Mouse (Mus musculus) left cerebral cortex, postnatal 25 days (tissue): ENCODE data around the gene Slc5a1. TPM values are rescaled to one million over a fixed set of nuclear protein-coding genes. Genes with fewer than 3 reads are reported as not detected.

Source experiments
- DNase-seq, 2 experiments: peaks; one replicate each; pipeline ENCODE4 v3.0.0; 2022; ENCODE audit warnings: low spot score in 2 of 2, mixed read lengths in 1 of 2
- intact Hi-C: fragments of 180-260 bp; cut with DNase I; formaldehyde crosslinking; loops from one replicate; pipeline ENCODE4 v1.15.1; 2025
- total RNA-seq, 2 experiments: library from RNA; stranded (reverse); gene quantifications; 2 replicates each; pipeline ENCODE4 v1.2.3; 2021

Gene Slc5a1
- total RNA-seq, 2 experiments from 2014 or later = 0.07 TPM; not detected in 1

DNA sequence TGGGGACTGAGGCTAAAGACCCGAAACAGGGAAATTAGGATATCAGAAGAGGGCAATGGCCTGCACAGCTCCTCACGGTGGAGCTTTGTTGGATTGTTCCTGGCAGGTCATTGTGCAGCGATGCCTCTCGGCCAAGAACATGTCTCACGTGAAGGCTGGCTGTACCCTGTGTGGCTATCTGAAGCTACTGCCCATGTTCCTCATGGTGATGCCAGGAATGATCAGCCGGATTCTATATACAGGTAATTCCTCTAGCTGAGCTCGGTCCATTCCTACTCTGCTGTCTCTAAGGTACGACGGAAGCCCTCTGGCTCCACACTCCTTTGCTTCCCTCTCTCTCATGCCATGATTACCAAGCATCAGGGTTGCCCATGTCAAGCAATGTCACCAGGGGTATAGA is 42.8 kb downstream of the Slc5a1 start:
- no peak for DNase-seq
- intact Hi-C loops = loop anchor here (10.0 kb wide), 1 partner anchor 452 kb away; no protein-coding TSS in a partner anchor

DNA sequence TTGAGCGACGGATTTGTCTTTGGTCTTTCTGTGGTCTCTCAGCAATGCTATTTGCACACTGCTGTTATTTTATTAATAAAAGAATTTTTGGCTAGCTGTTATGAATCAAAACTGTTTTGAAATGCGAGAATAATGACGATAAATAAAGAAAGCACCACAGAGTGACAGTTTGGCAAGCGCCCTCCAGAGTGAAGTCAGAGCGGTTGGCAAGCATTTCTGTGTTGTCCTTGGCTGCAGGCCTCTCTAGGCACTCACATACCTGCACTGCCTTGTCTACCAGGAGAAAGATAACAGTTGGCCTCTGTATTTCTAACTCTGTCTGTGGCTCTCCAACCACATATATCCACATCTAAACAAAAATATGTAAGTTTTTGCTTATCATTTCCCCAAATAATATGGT is 43.7 kb downstream of the Slc5a1 start:
- DNase-seq = no peak
- intact Hi-C loops = loop anchor here (10.0 kb wide), 1 partner anchor 453 kb away; no protein-coding TSS in a partner anchor

DNA sequence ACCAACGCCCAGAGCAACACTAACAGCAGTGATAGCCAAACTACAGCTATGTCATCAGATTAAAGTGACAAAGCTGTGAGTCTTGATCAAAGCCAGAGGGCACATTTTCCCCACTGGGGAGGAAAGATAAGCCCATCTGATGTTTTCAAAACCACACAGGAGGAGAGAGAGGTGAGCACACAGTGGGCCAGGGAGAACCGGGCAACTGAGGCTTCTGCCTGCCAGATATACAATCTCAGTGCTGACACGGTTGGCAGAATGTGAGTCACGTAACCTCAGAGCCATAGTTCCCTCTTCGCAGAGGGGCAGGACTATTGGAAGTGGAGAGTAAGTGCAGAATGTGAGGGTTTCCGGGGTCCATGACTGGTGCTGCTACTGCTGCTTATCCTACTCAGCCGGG is 89.5 kb downstream of the Slc5a1 start:
- no peak for DNase-seq
- intact Hi-C loops = no loop called here

DNA sequence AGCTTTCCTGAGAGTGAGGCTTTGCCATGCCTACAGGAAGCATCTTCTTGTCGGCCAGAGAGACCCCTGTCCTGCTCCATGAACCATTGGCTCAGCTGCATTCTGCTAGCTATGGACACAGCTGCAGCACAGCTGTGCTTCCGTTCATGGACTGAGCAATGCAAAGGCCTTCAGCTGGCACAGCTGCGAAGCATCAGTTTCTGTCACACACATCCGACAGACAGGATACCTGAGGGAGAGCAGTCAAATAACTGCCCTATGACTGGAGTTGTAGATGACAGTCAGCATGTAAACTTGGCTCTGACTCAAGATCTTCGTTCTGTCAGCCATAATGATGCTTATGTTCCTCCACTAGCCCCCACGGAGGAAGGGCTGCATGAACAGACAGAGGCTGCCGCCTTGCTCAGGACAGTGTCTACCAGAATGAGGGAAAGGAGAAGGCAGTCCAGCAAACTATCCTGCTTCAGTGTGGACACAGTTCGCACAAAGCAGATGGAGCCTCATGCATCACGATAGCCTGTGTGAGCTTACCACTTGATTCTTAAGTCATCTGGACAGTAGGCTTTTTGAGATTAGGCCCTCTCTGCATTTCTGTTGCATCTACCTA is 91.3 kb downstream of the Slc5a1 start:
- intact Hi-C loops = no loop called here
- DNase-seq = no peak

DNA sequence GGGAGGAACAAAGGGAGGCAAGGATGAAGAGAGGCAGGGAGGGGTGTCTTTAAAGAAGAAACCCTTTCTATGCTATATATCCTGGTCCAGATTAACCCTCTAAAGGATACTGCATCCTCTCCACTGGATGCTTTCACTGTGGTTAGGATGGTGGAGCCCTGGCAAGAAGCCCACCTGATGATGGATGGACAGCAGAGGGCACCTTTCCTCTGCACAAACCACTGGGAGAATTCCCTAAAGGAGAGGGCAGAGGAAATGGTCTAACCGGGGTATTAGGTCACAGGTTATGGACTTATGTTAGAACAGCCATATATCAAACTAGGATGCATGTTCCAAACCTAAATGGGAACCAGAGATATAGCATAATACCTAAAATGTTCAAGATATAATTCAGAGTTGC is 96.1 kb downstream of the Slc5a1 start:
- no peak for DNase-seq
- intact Hi-C loops = loop anchor here (5.0 kb wide), 1 partner anchor 177 kb away; the partner anchor contains the start of gene Uvssa

DNA sequence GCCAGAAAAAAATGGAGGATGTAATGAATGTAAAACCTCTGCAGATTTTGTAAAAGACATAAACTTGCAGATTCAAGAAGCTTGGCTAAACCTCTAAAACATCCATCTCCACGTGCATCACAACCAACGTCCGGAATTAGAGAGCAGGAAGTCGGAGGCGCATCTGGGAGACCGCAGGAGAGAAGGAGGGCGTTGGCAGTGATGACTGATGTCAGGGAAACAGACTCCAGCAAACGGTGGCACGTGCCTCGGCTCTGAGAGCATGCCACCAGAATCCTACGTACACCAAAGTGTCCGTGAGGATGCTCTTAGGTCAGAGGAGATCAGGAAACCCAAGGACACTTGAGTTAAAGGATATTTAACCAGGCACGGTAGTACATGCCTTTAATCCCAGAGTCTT is 97.7 kb downstream of the Slc5a1 start:
- intact Hi-C loops = loop anchor here (2.0 to 5.0 kb wide), 2 partner anchors 69 to 176 kb away; partner anchors contain the start of gene Uvssa
- peak in 1 of 2 experiments; percentile 11 for DNase-seq

DNA sequence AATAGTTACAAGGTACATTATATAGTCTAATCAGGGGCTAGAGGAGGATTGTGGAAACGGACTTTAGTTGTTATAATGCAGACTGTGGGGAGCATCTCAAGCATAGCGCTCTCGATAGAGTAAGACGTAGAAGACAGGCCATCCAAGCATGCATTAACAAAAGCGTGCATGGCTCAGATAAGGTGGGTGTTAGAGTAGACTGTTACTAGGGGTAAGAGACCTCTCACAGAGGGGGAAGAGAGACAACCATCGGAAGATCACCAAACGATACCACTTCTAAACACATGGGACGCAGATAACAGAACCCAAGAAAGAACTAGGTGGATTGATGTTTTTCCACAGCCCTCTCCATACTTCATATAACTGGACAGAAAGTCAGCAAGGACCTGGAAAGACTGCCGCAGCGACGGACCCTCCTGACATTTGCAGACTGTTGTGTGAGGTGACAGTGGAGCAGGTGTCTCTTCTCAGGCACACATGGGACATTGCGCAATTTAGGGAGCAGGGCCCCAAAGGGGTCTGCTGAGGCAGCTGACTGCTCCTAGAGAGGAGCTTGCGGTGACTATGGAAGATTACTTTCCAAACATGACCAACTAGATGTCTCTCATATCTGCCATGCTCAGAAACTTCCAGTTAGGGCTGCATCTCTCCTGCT is 98.6 kb downstream of the Slc5a1 start:
- no peak for DNase-seq
- intact Hi-C loops = loop anchor here (2.0 to 5.0 kb wide), 2 partner anchors 68 to 175 kb away; partner anchors contain the start of gene Uvssa

DNA sequence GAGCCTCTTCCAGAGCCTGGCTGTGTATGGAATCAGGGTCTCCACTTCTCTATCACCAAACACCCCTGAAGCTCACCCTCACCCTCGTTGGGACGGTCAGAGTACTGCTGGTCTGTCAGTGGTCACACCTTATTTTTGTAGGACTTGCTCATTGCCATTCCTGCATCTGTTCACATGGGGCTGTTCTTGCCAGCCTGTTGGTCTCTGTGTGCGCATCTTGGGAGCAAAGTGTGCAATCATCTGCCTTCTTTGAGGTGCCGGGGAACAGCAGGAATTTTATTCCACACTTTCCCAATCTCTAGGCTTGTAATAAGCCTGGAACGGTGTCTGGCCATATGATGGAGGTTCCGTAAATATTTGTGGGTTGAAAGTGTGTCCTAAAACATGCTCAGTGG is 99.1 kb downstream of the Slc5a1 start:
- intact Hi-C loops = loop anchor here (2.0 to 5.0 kb wide), 2 partner anchors 68 to 174 kb away; partner anchors contain the start of gene Uvssa
- DNase-seq = no peak

DNA sequence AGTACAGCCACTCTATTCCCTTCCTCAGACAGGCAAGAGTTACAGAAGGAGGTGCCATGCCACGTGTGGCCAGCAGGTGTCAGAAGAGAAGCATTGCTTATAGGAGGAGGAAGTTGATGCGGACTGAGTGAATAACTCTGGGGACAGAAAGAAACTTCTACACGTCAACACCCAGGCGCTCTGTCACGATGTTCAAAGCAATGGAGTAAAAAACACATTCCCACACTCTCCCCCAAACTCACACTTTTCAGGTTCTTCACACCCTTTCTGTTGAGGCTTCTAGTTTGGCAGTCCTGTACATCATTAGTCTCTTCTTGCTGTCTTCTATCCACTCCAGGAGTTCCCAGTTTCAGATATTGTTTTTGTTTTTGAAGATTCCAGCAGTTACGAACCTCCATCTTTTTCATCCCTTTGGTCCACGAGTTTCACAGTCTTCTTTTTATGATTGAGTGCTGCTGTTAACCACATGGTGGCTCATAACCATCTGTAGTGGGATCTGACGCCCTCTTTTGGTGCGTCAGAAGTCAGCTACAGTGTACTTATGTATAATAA is 99.7 kb downstream of the Slc5a1 start:
- intact Hi-C loops = loop anchor here (1.0 to 5.0 kb wide), 3 partner anchors 43 to 174 kb away; partner anchors contain the start of gene Uvssa
- DNase-seq = peak; percentile 70 to 82

DNA sequence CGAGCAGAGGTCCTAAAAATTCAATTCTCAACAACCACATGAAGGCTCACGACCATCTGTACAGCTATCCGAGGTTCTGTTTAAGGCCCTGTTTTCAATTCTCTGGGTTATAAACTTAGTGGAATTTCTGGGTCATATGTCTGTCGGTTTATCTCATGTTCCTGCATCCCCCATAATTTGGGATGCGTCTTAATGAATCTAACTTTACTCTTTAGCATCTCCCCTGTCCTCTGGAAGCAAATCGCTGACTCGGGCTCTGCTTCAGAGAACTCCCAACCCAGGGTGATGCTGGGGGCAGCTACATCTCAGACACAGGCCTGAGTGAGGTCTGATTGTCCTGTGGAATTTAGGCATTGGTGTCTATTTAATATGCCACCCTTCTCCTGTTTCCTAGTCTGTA is 100.3 kb downstream of the Slc5a1 start:
- no peak for DNase-seq

DNA sequence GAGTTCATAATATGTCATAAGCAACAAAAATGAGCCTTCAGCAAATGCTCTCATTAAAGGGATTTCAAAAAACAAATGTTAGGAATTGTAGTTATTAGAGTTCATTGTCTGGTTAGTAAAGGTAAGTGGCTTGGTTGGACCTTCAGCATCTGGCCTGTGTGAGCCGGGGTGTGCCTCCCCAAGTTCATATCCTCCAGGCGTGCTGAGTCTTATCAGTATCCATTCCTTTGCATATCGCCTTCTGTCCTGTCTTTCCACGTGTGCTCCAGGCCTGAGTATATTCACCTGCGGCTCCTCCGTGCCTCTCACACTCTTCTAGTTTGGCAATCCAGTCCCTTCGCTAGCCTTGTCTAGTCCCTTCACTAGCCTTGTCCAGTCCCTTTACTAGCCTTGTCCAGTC is 102.3 kb downstream of the Slc5a1 start:
- intact Hi-C loops = no loop called here
- DNase-seq = no peak

More for the DNA sequence above, 100.3 kb downstream of the Slc5a1 start:
- intact Hi-C loops = loop anchor here (1.0 to 5.0 kb wide), 2 partner anchors 42 to 173 kb away; partner anchors contain the start of gene Uvssa

DNA sequence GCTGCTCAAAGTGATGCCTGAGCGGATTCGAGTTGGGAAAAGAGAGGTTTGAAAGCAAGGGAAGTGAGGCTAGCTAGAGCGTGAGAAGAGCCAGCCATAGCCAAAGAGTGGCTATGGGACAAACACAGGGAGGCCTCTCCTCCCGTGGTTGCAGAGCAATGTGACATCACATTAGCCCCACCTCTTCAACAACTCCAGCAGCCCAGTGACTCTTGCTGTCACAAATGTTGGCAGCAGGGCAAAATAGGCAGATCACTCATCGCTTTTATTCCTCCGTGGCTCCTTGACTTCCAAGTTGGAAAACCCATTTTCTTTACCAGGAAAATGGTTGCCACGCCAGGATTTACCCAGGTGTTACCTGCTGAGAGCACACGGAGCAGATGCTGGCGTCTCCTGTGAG is 103.1 kb downstream of the Slc5a1 start:
- no peak for DNase-seq
- intact Hi-C loops = no loop called here

DNA sequence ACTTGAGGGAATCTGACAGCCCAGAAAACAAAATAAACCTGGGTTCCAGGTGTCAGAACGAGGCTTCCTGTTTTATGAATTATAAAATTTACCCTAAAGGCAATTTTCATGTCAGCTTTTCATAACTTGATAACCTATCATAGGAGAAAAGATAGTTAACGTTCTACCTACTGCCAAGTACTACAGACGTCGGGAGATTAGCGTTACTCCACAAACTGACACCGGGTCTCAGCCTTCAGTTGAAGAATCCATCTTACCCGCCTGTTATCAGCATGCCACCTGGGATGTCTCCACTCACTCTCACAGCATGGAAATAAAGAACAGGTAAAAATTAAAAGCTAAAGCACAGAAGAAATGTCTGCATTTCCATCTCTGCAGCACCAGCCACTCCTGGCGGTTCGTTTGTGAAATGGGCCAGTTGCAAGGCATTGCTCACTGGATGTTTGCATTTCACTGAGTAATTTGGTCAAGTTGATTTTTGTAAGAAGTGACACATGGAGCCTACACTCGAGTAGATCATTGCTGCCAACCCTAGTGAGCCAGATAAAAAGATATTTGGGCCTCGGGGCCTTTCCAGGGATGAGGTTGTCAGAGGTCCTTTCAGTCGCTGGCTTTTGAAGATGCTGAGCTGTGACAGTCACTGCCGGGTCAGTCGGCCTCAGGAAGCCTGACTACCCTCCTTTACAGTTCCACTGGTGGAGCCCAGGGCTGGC is 104.7 kb downstream of the Slc5a1 start:
- intact Hi-C loops = no loop called here
- DNase-seq = no peak

DNA sequence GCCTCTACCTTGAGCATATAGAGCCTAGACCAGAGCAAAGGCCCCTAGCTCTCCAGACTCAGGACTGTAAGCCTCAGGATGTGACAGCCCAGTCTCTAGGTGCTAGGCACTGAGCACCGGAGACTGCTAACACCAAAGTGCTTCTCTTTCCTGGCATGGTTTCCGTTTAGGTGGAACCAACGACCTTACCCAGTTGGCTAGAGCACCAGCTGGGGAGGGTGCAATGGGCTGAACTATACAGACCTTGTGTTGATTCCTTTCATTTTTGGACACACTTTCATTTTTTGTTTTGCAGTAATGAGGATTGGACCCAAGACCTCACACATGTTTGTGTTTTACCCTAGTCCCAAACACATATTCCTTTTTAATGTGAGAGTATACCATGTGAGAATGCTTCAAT is 106.5 kb downstream of the Slc5a1 start:
- no peak for DNase-seq
- intact Hi-C loops = no loop called here

DNA sequence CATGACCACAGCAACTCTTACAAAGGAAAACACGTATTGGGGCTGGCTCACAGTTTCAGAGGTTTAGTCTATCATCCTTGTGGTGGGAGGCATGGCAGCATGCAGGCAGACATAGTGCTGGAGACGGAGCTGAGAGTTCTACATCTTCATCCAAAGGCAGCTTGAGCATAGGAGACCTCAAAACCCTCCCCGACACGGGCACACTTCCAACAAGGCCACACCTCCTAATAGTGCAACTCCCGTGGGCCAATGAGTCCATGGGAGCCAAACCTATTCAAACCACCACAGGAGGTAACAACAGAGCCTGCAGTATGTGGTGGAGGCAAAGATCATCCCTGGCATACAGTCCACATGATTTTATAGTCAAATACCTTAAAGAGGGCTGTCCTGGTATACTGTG is 107.2 kb downstream of the Slc5a1 start:
- intact Hi-C loops = no loop called here

More for the DNA sequence above, 107.2 kb downstream of the Slc5a1 start:
- no peak for DNase-seq

Other genes with a start within 250 kb of the Slc5a1 start
- gene Prr14l, start 250.0 kb upstream of the Slc5a1 start, total RNA-seq = 10 to 100 TPM; 41.2 to 43.0 TPM
- gene Depdc5, start 240.5 kb upstream of the Slc5a1 start, total RNA-seq = 10 to 100 TPM; 62.2 to 68.6 TPM
- 1,000 to 10,000 TPM; 1,163 to 1,279 TPM for gene Ywhah, start 85.4 kb upstream of the Slc5a1 start, total RNA-seq
- gene Spon2, start 114.2 kb downstream of the Slc5a1 start, total RNA-seq = under 1 TPM; 0.57 to 0.64 TPM
- gene Ctbp1, start 170.8 kb downstream of the Slc5a1 start, total RNA-seq = 100 to 1,000 TPM; 281 to 299 TPM
- gene Maea, start 231.3 kb downstream of the Slc5a1 start, total RNA-seq = 100 to 1,000 TPM in 1 of 2 experiments, 10 to 100 TPM in 1; 90.8 to 100 TPM